In genomic region chr14:7854366-7854765, GRCm38 (mm10) we compare ENCODE assay signal across 20 mouse cellular contexts. TPM values are rescaled to one million over a fixed set of nuclear protein-coding genes. Genes with fewer than 3 reads are reported as not detected.
DNase-seq lines count a peak whose midpoint lies in the region; ATAC-seq lines count a peak whose summit lies in the region.
"Had no signal": no experiment of that assay in that cellular context is flagged by ENCODE, and none has a peak within 500 bp of the region (broad histone marks: within the 10 kb centered on the region; RNA-seq: fewer than 3 reads in every experiment).

No protein-coding gene starts in this region.

- 71% methylated on average over 6 of the region's 6 CpGs for WGBS in embryonic facial prominence, embryonic 13.5 days
- 84% methylated on average over 6 of the region's 6 CpGs for WGBS in embryonic facial prominence, embryonic 10.5 days
- whole genome bisulfite sequencing in hindbrain, embryonic 15.5 days: 79% methylated on average over 6 of the region's 6 CpGs
- WGBS in hindbrain, embryonic 16.5 days: 77% methylated on average over 6 of the region's 6 CpGs
- WGBS in stomach, embryonic 16.5 days: 70% methylated on average over 6 of the region's 6 CpGs

- no peak overlapping the region for H3K9ac ChIP-seq in embryonic facial prominence, embryonic 13.5 days
- no peak overlapping the region for H3K9ac ChIP-seq in hindbrain, embryonic 15.5 days
- no peak overlapping the region for H3K9ac ChIP-seq in hindbrain, embryonic 16.5 days (ENCODE audit: low read depth, low read length)
- H3K9ac ChIP-seq in stomach, embryonic 16.5 days (ENCODE audit: low read length): no peak overlapping the region
- H3K9ac ChIP-seq: forebrain, embryonic 15.5 days; heart, embryonic 15.5 days; limb, embryonic 12.5 days; lung, embryonic 15.5 days; midbrain, embryonic 12.5 days; neural tube, embryonic 12.5 days had no signal

- no peak for ATAC-seq in embryonic facial prominence, embryonic 13.5 days (ENCODE audit: insufficient number of reproducible peaks, insufficient read depth, low FRiP score, low TSS enrichment, low read depth)
- no peak for ATAC-seq in hindbrain, embryonic 15.5 days (ENCODE audit: low FRiP score, low read depth)
- ATAC-seq in hindbrain, embryonic 16.5 days: no peak
- ATAC-seq in stomach, embryonic 16.5 days (ENCODE audit: insufficient read depth, low FRiP score): no peak
- no peak for ATAC-seq in megakaryocyte, adult 5-6 weeks (ENCODE audit: poor library complexity, severe bottlenecking)
- ATAC-seq: inflammation-experienced regulatory T-cells, adult 6 months had no signal

- no peak overlapping the region for H3K4me3 ChIP-seq in embryonic facial prominence, embryonic 13.5 days
- H3K4me3 ChIP-seq in embryonic facial prominence, embryonic 10.5 days: no peak overlapping the region
- H3K4me3 ChIP-seq in hindbrain, embryonic 15.5 days: no peak overlapping the region
- no peak overlapping the region for H3K4me3 ChIP-seq in hindbrain, embryonic 16.5 days (ENCODE audit: low read length)
- no peak overlapping the region for H3K4me3 ChIP-seq in stomach, embryonic 16.5 days (replicated peaks; ENCODE audit: low read length)
- H3K4me3 ChIP-seq: erythroblast, embryonic 14.5 days; forebrain, embryonic 15.5 days; heart, embryonic 15.5 days; hindbrain, embryonic 10.5 days; limb, embryonic 12.5 days; lung, embryonic 15.5 days; midbrain, embryonic 12.5 days; neural tube, embryonic 12.5 days had no signal

- H3K4me1 ChIP-seq in embryonic facial prominence, embryonic 13.5 days: peaks cover 76% of the 10 kb centered on the region
- peaks cover 58% of the 10 kb centered on the region for H3K4me1 ChIP-seq in embryonic facial prominence, embryonic 10.5 days
- peaks cover 39% of the 10 kb centered on the region for H3K4me1 ChIP-seq in hindbrain, embryonic 15.5 days (replicated peaks)
- peaks cover 20% of the 10 kb centered on the region for H3K4me1 ChIP-seq in hindbrain, embryonic 16.5 days (ENCODE audit: control insufficient read depth, insufficient read depth, low read depth, low read length)
- H3K4me1 ChIP-seq in stomach, embryonic 16.5 days (ENCODE audit: control insufficient read depth, insufficient read depth, low read length): peaks cover 57% of the 10 kb centered on the region

- H3K36me3 ChIP-seq in embryonic facial prominence, embryonic 13.5 days: no peaks in the 10 kb centered on the region
- H3K36me3 ChIP-seq in embryonic facial prominence, embryonic 10.5 days (replicated peaks): no peaks in the 10 kb centered on the region
- no peaks in the 10 kb centered on the region for H3K36me3 ChIP-seq in hindbrain, embryonic 15.5 days
- no peaks in the 10 kb centered on the region for H3K36me3 ChIP-seq in hindbrain, embryonic 16.5 days (ENCODE audit: control insufficient read depth, insufficient read depth, low read length)
- no peaks in the 10 kb centered on the region for H3K36me3 ChIP-seq in stomach, embryonic 16.5 days (ENCODE audit: control insufficient read depth, insufficient read depth, low read length)
- H3K36me3 ChIP-seq: forebrain, embryonic 15.5 days; heart, embryonic 15.5 days; hindbrain, embryonic 10.5 days; limb, embryonic 12.5 days; lung, embryonic 15.5 days; midbrain, embryonic 12.5 days; neural tube, embryonic 12.5 days had no signal

- H3K4me2 ChIP-seq in embryonic facial prominence, embryonic 13.5 days: no peak overlapping the region
- H3K4me2 ChIP-seq in hindbrain, embryonic 15.5 days: no peak overlapping the region
- no peak overlapping the region for H3K4me2 ChIP-seq in hindbrain, embryonic 16.5 days (ENCODE audit: low read length)
- no peak overlapping the region for H3K4me2 ChIP-seq in stomach, embryonic 16.5 days (ENCODE audit: low read depth, low read length)
- H3K4me2 ChIP-seq: forebrain, embryonic 15.5 days; limb, embryonic 12.5 days; lung, embryonic 15.5 days; midbrain, embryonic 12.5 days; neural tube, embryonic 12.5 days had no signal

- peak overlapping the region; percentile 75; the same call in 1 of the 2 replicates for H3K27ac ChIP-seq in embryonic facial prominence, embryonic 13.5 days
- no peak overlapping the region; the same call in 1 of the 2 replicates for H3K27ac ChIP-seq in embryonic facial prominence, embryonic 10.5 days (replicated peaks)
- peak overlapping the region; percentile 25; the same call in 1 of the 2 replicates for H3K27ac ChIP-seq in hindbrain, embryonic 15.5 days (replicated peaks)
- H3K27ac ChIP-seq in hindbrain, embryonic 16.5 days (ENCODE audit: low read depth, low read length): no peak overlapping the region
- H3K27ac ChIP-seq in stomach, embryonic 16.5 days (ENCODE audit: low read length): peak overlapping the region; percentile 33; the same call in 1 of the 2 replicates
- H3K27ac ChIP-seq: forebrain, embryonic 15.5 days; lung, embryonic 15.5 days; midbrain, embryonic 12.5 days; neural tube, embryonic 12.5 days had no signal

- H3K9me3 ChIP-seq in embryonic facial prominence, embryonic 13.5 days: no peaks in the 10 kb centered on the region
- no peaks in the 10 kb centered on the region for H3K9me3 ChIP-seq in embryonic facial prominence, embryonic 10.5 days
- no peaks in the 10 kb centered on the region for H3K9me3 ChIP-seq in hindbrain, embryonic 15.5 days
- no peaks in the 10 kb centered on the region for H3K9me3 ChIP-seq in hindbrain, embryonic 16.5 days (ENCODE audit: control insufficient read depth, low read length)
- no peaks in the 10 kb centered on the region for H3K9me3 ChIP-seq in stomach, embryonic 16.5 days (replicated peaks; ENCODE audit: control insufficient read depth, low read length)
- H3K9me3 ChIP-seq: forebrain, embryonic 15.5 days; heart, embryonic 15.5 days; hindbrain, embryonic 10.5 days; limb, embryonic 12.5 days; lung, embryonic 15.5 days; midbrain, embryonic 12.5 days; neural tube, embryonic 12.5 days had no signal

- no peak for DNase-seq in embryonic facial prominence, embryonic 10.5 days (ENCODE audit: low spot score)
- peak; percentile 40 for DNase-seq in right cerebral cortex, adult 18-20 months
- DNase-seq in right cerebral cortex, postnatal 14 days: no peak
- DNase-seq: cerebellum, adult 11 months; gastrocnemius, postnatal 36 days; thymus, adult 2 months had no signal

- no peaks in the 10 kb centered on the region for H3K27me3 ChIP-seq in embryonic facial prominence, embryonic 13.5 days
- H3K27me3 ChIP-seq in embryonic facial prominence, embryonic 10.5 days (replicated peaks; ENCODE audit: low read depth, poor library complexity, severe bottlenecking): no peaks in the 10 kb centered on the region
- H3K27me3 ChIP-seq in hindbrain, embryonic 15.5 days: no peaks in the 10 kb centered on the region
- H3K27me3 ChIP-seq in hindbrain, embryonic 16.5 days (replicated peaks; ENCODE audit: control insufficient read depth, insufficient read depth, low read length): no peaks in the 10 kb centered on the region
- no peaks in the 10 kb centered on the region for H3K27me3 ChIP-seq in stomach, embryonic 16.5 days (ENCODE audit: control insufficient read depth, insufficient read depth, low read length)
- H3K27me3 ChIP-seq: forebrain, embryonic 15.5 days; heart, embryonic 15.5 days; limb, embryonic 12.5 days; lung, embryonic 15.5 days; midbrain, embryonic 12.5 days; neural tube, embryonic 12.5 days had no signal

RNA-seq across cellular contexts. Expression of gene Flnb, which starts 36.6 kb away (rescaled TPM):
- polyA plus RNA-seq in embryonic facial prominence, embryonic 13.5 days (2015; fragmentation: Nextera tagmentation; extraction: Ambion mirVana): 23.9 and 30.7 TPM in 2 replicates
- 20.4 and 22.5 TPM in 2 replicates for polyA plus RNA-seq in embryonic facial prominence, embryonic 10.5 days (2016; fragmentation: Nextera tagmentation; extraction: Ambion mirVana)
- 7.8 and 22.5 TPM in 2 replicates for polyA plus RNA-seq in hindbrain, embryonic 15.5 days (2015; fragmentation: Nextera tagmentation; extraction: Ambion mirVana)
- 6.3 and 12.2 TPM in 2 replicates for polyA plus RNA-seq in hindbrain, embryonic 16.5 days (2015; fragmentation: Nextera tagmentation; extraction: Ambion mirVana)
- polyA plus RNA-seq in stomach, embryonic 16.5 days (2015; fragmentation: Nextera tagmentation; extraction: Ambion mirVana): 25.8 and 26.9 TPM in 2 replicates
- total RNA-seq in megakaryocyte, adult 5-6 weeks (2015): 4.6 and 5.1 TPM in 2 replicates
- 6.1 and 6.3 TPM in 2 replicates for total RNA-seq in megakaryocyte, adult 5-6 weeks (2017)

Comparison
In these comparisons a context has a peak if more than half of its experiments do, and no peak if none do; other contexts are left out.
1. H3K27ac ChIP-seq: peak in embryonic facial prominence, embryonic 13.5 days (single experiment), hindbrain, embryonic 15.5 days (single experiment) and stomach, embryonic 16.5 days (single experiment); none in embryonic facial prominence, embryonic 10.5 days (single experiment) and hindbrain, embryonic 16.5 days (single experiment).